Mouse (Mus musculus) common myeloid progenitor, adult 5-6 weeks (primary cell): ENCODE measurements around the gene Twistnb. TPM values are rescaled to one million over a fixed set of nuclear protein-coding genes. Genes with fewer than 3 reads are reported as not detected.
A peak's percentile ranks its signal among the peaks of the same experiment; 100 is the strongest.

ENCODE experiments used
- ATAC-seq: replicated peaks from 2 replicates; pipeline ENCODE4 v1.8.0; 2016; ENCODE audit warnings: low read depth, mild to moderate bottlenecking, moderate TSS enrichment, inconsistent platforms; ENCODE audit not compliant: poor library complexity, severe bottlenecking
- total RNA-seq: library from RNA; stranded (forward); fragments of 200-1000, 187-1606 nt; gene quantifications from 2 replicates; pipeline ENCODE4 v1.2.3, GENCODE M21; 2017

Twistnb gene
- 82.7 and 87.0 TPM in 2 replicates for total RNA-seq

DNA sequence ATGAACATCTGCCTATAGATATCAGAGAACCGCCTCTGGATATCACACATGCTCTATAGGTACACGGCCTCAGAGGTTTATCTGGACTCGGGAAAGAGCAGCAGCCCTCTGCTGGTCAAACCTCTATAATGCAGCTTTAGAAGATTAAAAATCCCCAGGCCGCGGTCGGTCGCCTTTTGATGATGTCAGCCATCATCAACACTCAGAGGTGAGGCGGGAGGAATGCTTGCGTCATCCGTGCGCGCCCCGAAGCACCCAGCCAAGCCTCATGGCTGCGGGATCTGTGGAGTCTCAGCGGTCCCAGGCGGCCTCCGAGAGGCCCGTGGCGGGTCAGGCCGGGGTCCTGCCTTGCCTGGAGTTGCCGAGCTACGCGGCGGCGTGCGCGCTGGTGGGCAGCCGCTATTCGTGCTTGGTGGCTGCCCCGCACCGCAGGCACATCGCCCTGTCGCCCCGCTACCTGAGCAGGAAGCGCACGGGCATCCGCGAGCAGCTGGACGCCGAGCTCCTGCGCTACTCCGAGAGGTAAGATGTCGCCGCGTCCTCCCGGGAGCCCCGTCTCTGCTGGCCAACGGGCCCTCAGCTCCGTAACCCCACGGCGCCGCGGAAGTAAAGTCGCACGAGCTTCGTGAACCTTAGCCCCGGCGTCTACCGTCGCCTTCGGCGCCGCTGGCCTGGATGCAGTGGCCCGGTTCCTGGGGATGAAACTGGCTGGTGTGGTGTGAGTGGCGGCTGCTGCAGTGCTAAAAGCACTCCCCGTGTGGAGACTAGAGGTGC lies at the start of gene Twistnb:
Gene Twistnb, plus strand, starts transcription at position 249 of the 774 bp plus-strand sequence.
- ATAC-seq = peak; percentile 86

DNA sequence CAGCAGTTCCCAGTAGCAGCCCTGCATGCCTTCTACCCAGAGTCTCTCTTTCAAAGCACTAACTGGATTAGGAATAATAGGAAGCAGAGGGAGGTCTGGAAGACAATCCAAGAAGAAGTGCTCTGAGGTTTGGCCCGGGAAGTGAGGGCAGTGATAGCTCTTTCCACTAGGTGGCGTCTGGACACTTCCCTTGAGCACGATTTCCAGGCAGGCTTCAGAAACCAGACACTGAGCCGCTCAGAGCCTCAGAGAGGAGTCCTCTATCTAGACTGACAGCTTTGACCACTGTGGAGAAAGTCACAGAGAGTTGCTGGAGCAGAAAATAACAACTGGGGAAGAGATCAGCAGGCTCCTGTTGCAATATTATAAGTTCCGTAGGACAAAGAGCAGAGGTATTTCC lies 40.6 kb upstream of the Twistnb start:
- peak; percentile 90 for ATAC-seq

DNA sequence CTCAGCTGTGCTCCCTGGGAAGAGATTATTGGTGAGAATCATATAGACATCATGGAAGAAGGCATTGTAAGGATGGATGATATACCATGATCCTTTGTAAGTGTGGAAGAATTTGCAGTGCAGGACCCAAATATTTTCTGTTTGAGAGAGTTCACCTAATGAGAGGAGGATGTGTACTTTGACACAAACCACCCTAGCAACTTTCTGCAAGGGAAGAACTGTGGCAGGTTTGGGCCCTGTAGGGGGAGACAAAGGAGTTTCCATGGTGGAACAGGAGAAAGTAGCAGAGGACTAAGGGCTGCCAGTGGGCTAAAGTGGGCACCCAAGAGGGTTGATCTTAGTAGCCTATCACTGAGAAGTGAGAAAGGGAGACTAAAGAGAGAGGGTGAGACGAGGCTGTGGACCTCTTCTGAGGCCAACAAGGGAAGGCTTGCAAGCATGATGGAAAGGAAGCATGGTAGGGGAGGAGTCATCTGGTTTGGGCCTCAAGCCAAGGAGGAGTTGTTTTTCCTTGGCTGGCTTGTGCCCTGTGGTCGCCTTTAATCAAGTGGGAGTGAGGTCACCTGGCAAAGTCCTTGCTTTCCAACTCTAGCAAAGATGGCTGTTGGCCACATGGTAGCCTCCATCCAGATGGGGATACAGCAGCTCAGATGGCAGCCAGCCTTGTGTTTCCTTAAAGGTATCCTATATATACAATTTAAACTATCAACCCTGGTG lies 38.4 kb upstream of the Twistnb start:
- 0 out of 2 replicates have a peak, but pooled peaks have one; percentile 26 for ATAC-seq

DNA sequence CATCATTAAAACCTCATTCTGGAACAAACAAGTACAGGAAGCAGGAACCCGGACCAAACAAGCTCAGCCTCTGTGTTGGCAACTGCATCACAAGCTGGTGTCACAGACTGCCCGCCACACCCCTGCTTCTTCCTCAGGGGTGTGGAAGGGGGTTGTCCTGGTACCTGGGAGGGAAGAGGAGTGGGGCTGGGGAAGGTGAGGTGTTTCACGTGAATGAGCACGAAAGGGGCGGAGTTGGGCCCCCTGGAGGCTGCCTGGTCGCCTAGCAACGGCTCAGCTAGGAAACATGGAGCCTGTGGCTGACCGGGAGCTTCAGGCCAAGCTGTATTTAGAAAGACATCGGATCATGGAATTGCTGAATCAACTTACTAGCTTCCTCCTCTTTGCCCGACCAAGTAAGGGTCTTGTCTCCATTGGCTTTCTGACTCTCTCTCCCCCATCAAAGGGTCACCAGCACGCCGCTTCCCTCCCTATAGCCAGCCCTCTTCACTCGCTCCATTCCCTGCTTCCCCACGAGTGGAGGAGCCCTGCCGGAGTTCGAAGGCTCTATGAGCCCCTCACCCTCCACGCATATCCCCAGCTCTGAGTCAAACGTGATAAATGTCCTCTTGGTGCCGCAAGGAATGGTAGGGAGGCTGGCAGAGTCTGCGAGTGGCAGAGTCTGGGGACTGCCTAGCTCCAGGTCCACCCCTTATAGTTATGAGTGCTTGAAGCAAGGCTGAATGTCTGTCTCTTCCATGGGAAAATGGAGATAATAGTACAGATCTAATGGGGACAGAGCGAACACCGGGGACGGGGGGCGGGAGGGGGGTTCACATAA lies 34.4 kb upstream of the Twistnb start, which contains the start of gene Efcab10:
Gene Efcab10, plus strand, starts transcription at position 51 of the 820 bp plus-strand sequence.
- ATAC-seq = no peak

DNA sequence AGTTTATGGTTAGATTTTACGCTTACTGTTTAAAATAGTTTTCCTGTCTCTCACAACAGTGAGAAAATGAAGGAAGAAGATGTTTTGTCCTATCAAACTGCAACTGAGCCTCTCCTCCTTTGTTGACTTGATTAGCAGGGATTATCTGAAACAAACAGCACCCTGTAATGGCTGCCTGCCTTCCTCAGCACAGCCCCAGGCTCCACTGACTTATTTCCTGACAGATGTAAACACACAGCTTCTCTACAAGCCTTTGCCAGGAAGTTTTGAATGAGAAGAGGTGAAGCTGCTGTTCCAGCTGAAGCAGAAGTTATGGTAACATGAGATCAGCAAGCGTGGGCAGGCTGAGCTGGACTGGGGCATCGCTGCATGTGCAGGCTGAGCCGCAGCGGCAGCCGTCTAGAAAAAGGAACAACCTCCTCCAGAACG lies 26.2 kb upstream of the Twistnb start:
- ATAC-seq = peak; percentile 86

DNA sequence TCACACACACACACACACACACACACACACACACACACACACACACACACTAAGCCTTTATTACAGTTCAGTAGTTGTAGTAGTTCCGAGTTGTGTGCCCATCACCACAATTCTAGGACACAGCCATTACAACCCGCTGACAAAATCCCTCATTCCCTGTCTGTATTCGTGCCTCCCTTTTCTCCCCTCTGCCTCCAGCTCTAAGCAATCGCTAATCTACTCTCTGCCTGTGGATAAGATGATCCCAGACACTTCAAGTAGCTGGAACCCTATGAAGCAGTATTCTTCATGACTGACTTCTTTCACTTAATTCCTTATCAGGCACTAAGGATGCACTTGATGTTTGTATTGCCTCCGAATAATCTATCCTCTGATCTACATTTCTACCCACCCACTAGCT lies 24.4 kb upstream of the Twistnb start:
- ATAC-seq = no peak

DNA sequence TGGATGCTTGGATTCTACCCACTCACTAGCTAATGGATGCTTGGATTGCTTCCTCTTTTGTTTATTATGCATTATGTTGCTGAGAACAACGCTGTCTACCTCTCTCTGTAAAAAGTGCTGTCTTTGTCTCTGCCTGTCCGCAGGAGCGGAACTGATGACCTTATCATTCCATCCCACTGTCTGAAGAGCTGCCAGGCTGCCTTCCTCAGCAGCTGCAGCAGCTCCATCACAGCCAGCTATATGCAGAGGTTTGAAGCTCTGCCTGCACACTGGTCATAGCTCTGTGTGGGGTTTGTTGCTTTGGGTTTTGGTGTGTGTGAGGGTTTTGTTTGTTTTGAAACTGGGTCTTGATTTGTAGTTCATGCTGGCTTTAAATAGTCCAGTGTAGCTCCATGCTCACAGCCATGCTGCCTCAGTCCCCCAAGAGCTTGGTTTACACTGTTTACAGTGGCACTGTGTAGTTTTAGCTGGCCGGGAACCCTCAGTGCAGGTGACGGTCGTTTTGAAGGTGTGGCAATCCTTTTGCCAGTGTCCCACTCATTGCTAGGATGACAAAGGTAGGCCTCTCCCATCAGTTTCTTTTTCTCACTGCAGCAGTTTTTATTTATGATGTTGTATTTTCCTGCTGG lies 23.9 kb upstream of the Twistnb start:
- ATAC-seq = no peak

DNA sequence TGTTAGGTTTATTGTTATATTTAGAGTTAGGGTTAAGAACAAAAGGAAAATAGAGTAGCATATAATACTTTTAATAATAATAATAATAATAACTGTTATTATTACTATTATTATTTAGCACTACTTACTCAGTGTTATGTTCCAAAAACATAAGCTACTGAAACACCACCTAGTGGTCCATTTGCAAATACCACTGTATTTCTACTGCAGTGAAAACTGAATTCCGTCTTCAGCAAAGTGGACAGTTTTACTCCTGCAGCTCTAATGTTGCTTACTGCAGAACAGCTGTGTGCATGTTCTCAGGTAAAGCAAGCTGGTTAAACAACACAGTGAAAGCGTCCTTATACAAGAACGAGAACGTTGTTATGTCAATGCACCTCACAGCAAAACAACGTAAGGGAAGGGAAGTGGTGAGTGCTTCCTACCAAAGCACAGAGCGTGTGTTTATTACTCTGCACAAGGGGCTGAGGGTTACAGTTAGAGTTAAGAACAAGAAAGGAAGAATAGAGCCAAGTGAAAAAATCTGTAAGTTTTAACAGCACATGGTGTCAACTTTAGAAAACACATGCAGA lies 17.8 kb upstream of the Twistnb start:
- peak; percentile 83 for ATAC-seq

DNA sequence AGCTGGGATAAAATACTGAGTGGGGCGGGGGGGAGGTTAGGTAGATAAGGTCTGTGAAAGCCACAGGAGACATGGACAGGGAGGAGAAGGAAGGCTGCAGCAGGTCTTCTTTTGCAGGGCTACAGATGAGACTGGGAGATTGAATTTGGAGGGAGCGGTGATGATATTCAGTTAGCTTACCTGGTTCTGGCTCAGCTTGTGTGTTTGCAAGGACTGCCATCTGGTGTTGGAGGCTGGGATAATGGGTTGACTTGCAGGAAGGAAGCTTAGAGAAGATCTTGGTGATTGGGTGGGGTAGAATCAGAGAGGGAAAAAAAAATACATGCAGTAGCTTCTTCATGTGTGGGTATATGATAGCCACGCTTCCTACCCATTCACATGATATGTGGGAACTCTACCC lies 5.1 kb upstream of the Twistnb start:
- ATAC-seq = peak; percentile 65

DNA sequence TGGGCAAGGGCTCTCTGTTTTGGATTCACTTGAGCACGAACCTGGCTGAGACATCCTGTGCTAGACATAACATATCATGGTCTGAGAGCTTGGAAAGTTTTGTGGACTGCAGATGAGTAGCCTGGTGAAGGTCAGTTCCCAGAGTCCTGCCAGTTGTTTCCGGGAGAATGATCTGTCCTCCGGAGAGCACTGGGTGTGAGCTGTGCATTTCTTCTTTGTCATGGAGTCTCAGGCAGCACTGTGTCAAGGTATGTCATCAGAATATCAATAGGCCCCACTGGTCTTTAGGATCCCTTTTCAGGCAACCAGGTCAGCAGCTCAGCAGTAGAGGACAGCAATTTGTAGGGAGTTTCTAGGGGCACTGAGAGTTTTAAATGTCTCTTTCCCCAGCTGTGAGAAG lies 2.1 kb upstream of the Twistnb start:
- ATAC-seq = no peak

DNA sequence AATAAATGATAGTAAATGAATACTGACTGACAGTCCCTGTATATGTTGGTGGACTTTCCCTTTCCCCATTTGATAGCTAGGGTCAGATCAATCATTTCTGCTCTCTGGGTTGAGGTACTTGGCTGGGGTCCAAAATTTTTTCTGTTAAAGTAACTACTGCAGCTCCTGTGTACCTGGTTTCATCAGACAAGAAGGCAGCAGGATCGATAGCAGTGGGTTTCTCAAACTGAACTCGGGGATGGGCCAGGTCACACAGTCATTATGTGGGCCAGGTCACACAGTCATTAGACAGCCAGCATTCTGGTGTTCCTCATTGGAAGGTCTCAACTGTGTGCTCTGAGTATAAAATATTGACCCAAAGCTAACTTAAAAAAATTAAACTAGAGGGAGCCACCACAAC lies 1.7 kb upstream of the Twistnb start:
- ATAC-seq = no peak

DNA sequence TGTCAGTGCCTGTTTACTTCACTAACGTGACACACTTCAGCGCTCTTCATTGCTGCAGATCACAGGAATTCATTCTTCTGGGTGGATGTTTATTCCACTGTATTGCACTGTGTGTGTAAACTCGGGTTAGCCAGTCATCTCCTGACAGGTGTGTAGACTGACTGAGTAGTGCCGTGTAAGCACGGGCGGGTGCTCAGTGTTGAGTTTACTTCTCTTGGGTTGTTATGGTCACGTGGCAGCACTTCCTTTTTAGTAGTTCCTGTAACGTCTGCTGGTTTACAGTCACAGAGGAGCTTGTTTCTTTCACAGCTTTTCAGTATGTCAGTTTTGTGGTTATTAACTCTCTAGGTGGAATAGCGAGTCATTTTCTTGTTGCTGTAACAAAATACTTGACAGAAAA lies 4.4 kb downstream of the Twistnb start:
- ATAC-seq = peak; percentile 61

DNA sequence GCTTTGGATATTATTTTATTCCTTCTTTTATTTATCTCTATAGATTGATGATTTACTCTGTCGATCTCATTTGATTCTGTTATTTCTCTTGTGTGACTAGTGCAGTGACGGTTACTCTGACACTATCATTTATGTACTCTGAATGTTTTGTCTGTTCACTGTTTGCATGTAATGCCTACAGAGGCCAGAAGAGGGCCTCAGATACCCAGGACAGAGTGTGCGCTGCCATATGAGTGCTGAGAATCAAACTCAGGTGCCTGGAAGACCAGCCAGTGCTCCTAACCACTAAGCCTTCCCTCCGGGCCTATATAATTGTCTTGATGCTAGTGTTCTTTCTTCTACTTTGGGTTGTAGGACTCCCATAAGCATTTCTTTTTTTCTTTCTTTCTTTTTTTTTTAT lies 5.3 kb downstream of the Twistnb start:
- no peak; the same call in 1 of the 2 replicates for ATAC-seq

DNA sequence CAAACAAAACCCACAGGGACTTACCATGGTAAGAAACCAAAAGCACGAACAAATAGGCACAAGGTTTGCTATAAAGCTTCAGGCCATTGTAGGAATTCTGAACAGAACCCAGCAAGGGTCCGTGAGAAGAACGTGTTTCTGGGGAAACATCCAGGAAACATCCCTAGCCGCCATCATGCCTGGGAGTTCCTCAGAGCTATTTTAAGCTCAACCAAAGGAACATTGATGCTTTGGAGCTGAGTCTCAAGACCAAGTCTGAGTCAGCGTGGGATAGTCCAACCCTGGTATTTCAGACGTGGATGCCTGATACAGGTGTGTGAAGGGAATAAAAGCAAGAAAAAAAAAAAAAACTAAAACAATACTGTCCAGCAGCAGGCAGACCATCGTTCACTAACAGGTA lies 26.0 kb downstream of the Twistnb start:
- no peak for ATAC-seq

DNA sequence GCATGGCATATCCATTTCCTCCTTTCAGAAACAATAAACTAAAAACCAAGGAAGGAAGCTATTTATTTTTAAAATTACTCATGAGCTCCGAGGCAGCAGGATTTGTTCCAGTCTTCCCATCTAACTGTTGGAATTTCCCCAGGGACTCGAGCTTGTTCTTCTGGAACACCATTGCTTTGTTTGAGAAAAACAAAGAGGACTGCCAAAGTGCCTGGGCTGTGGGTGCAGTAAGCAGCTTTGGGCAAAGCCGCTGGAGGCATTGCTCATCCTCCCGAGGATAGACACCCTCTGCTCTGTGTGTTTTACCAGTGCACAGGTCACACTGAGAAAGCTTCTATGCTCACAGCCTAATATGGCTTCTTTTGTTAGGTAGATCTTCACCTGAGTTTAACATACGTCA lies 26.8 kb downstream of the Twistnb start:
- no peak for ATAC-seq

DNA sequence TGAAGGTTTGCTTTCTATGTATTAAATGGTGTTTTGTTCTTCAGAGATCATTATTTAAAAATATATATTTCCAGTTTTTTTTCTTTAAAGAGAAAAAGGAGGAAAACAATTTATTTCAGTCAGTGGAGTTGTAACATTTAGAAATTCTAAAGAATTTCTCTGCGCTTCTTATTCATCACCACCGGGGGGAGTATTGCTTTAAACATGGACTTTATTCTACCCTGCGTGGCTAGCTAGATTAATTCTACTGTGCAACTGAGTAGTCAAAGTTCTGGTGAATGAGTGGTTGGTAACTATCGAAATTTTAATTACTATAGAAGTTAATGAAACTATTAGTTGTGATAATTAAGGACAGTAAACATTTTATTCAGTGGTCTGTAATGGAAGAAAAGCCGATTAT lies 51.5 kb downstream of the Twistnb start:
- 0 out of 2 replicates have a peak, but pooled peaks have one; percentile 39 for ATAC-seq

DNA sequence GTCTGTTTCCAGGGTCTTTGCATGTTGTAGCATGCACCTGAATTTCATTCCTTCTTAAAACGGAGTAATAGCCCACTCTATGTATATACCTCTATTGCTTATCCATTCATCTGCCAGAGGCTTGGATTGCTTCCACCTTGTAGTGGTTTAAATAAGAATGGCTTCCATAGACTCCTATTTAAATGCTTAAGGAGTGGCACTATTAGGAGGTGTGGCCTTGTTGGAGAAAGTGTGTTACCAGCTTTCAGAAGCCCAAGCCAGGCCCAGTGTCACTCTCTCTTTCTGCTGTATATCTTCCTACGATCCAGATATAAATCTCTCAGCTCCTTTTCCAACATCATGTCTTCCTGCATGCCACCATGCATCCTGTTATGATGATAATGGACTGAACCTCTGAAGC lies 53.5 kb downstream of the Twistnb start:
- ATAC-seq = no peak
